Mouse (Mus musculus): ENCODE results near the gene Usp19. TPM values are rescaled to one million over a fixed set of nuclear protein-coding genes. Genes with fewer than 3 reads are reported as not detected.

Gene Usp19
- polyA plus RNA-seq, 1 experiment, result 87.1 TPM

GRCm38 (mm10) chr9:108546875-108547274, 56.5 kb downstream of the Usp19 start:
- no peak overlapping the region for H3K4me3 ChIP-seq (ENCODE audit: insufficient read depth, low read length)
- no peak overlapping the region for H3K27ac ChIP-seq (ENCODE audit: insufficient read depth, low read depth, low read length)
- no peaks in the 10 kb centered on the region for H3K4me1 ChIP-seq (ENCODE audit: control insufficient read depth, insufficient read depth, low read length)
- TF ChIP-seq CTCF (IDR thresholded peaks at IDR 0.05; ENCODE audit: low read depth, low read length) (no peak), POLR2A (IDR thresholded peaks at IDR 0.05; ENCODE audit: borderline replicate concordance, low read depth, low read length) (no peak)

Other genes starting within 250 kb of the Usp19 start
- gene Dag1, start 226.6 kb upstream of the Usp19 start, polyA plus RNA-seq (2012; ENCODE audit: insufficient read depth, insufficient read length, missing spikeins), result 34.5 and 37.5 TPM in 2 replicates
- 13.5 and 15.3 TPM in 2 replicates for gene Nicn1, start 200.2 kb upstream of the Usp19 start, polyA plus RNA-seq (2012; ENCODE audit: insufficient read depth, insufficient read length, missing spikeins)
- gene Amt, start 193.7 kb upstream of the Usp19 start, polyA plus RNA-seq (2012; ENCODE audit: insufficient read depth, insufficient read length, missing spikeins), result 4.5 and 6.5 TPM in 2 replicates
- 499 and 511 TPM in 2 replicates for gene Rhoa, start 184.5 kb upstream of the Usp19 start, polyA plus RNA-seq (2012; ENCODE audit: insufficient read depth, insufficient read length, missing spikeins)
- gene Tcta, start 184.4 kb upstream of the Usp19 start, polyA plus RNA-seq (2012; ENCODE audit: insufficient read depth, insufficient read length, missing spikeins), result 10.5 and 11.2 TPM in 2 replicates
- 531 and 533 TPM in 2 replicates for gene Gpx1, start 151.7 kb upstream of the Usp19 start, polyA plus RNA-seq (2012; ENCODE audit: insufficient read depth, insufficient read length, missing spikeins)
- 70.1 and 70.9 TPM in 2 replicates for gene Usp4, start 142.7 kb upstream of the Usp19 start, polyA plus RNA-seq (2012; ENCODE audit: insufficient read depth, insufficient read length, missing spikeins)
- not detected in 2 replicates for gene 1700102P08Rik, start 97.8 kb upstream of the Usp19 start, polyA plus RNA-seq (2012; ENCODE audit: insufficient read depth, insufficient read length, missing spikeins)
- gene Ccdc36, start 62.1 kb upstream of the Usp19 start, polyA plus RNA-seq (2012; ENCODE audit: insufficient read depth, insufficient read length, missing spikeins), result not detected in 2 replicates
- gene BC048562, start 54.1 kb upstream of the Usp19 start, polyA plus RNA-seq (2012; ENCODE audit: insufficient read depth, insufficient read length, missing spikeins), result not detected in 2 replicates
- 17.3 and 18.1 TPM in 2 replicates for gene Ccdc71, start 30.1 kb upstream of the Usp19 start, polyA plus RNA-seq (2012; ENCODE audit: insufficient read depth, insufficient read length, missing spikeins)
- gene Klhdc8b, start 29.0 kb upstream of the Usp19 start, polyA plus RNA-seq (2012; ENCODE audit: insufficient read depth, insufficient read length, missing spikeins), result 3.6 and 6.2 TPM in 2 replicates
- gene Lamb2, start 10.9 kb upstream of the Usp19 start, polyA plus RNA-seq (2012; ENCODE audit: insufficient read depth, insufficient read length, missing spikeins), result 2.7 and 3.4 TPM in 2 replicates
- gene Qars, start 17.1 kb downstream of the Usp19 start, polyA plus RNA-seq (2012; ENCODE audit: insufficient read depth, insufficient read length, missing spikeins), result 165 and 180 TPM in 2 replicates
- 73.6 and 80.9 TPM in 2 replicates for gene Qrich1, start 26.2 kb downstream of the Usp19 start, polyA plus RNA-seq (2012; ENCODE audit: insufficient read depth, insufficient read length, missing spikeins)
- gene Impdh2, start 69.7 kb downstream of the Usp19 start, polyA plus RNA-seq (2012; ENCODE audit: insufficient read depth, insufficient read length, missing spikeins), result 44.2 and 59.9 TPM in 2 replicates
- gene Ndufaf3, start 76.8 kb downstream of the Usp19 start, polyA plus RNA-seq (2012; ENCODE audit: insufficient read depth, insufficient read length, missing spikeins), result 28.6 and 29.7 TPM in 2 replicates
- 44.7 and 52.7 TPM in 2 replicates for gene Dalrd3, start 79.3 kb downstream of the Usp19 start, polyA plus RNA-seq (2012; ENCODE audit: insufficient read depth, insufficient read length, missing spikeins)
- gene Wdr6, start 88.1 kb downstream of the Usp19 start, polyA plus RNA-seq (2012; ENCODE audit: insufficient read depth, insufficient read length, missing spikeins), result 8.0 and 8.5 TPM in 2 replicates
- not detected in 2 replicates for gene P4htm, start 107.1 kb downstream of the Usp19 start, polyA plus RNA-seq (2012; ENCODE audit: insufficient read depth, insufficient read length, missing spikeins)
- 38.4 and 43.1 TPM in 2 replicates for gene Arih2, start 158.8 kb downstream of the Usp19 start, polyA plus RNA-seq (2012; ENCODE audit: insufficient read depth, insufficient read length, missing spikeins)
- gene Slc25a20, start 171.5 kb downstream of the Usp19 start, polyA plus RNA-seq (2012; ENCODE audit: insufficient read depth, insufficient read length, missing spikeins), result 28.5 and 29.9 TPM in 2 replicates
- gene Prkar2a, start 198.7 kb downstream of the Usp19 start, polyA plus RNA-seq (2012; ENCODE audit: insufficient read depth, insufficient read length, missing spikeins), result 35.2 and 37.6 TPM in 2 replicates